Mouse (Mus musculus): Measurements from ENCODE around the gene Gm13083. TPM values are rescaled to one million over a fixed set of nuclear protein-coding genes. Genes with fewer than 3 reads are reported as not detected.
"Not testable (repeated sequence)": the region's sequence is repeated elsewhere in the genome, so short reads cannot be mapped to it uniquely, and the experiment has no call there.

The Gm13083 gene
- not detected in 2 replicates for polyA plus RNA-seq (2011; ENCODE audit: insufficient read depth, insufficient read length, low replicate concordance, missing spikeins)

- not testable (repeated sequence) for H3K27ac ChIP-seq (ENCODE audit: control insufficient read depth, insufficient read depth, low read depth, low read length, poor library complexity); H3K4me1 ChIP-seq (ENCODE audit: control insufficient read depth, insufficient read depth, low read length); H3K4me3 ChIP-seq (replicated peaks; ENCODE audit: control insufficient read depth, low read depth, low read length)
These were observed at the start of gene Gm13083 for GRCm38 (mm10) chr4:143614703-143615102. Gene Gm13083, plus strand, starts transcription at chr4:143615003.

- H3K4me3 ChIP-seq (replicated peaks; ENCODE audit: control insufficient read depth, low read depth, low read length); H3K4me1 ChIP-seq (ENCODE audit: control insufficient read depth, insufficient read depth, low read length): not testable (repeated sequence)
- 75% methylated on average over 9 of the region's 9 CpGs for WGBS
These were observed 2.9 kb upstream of the Gm13083 start for GRCm38 (mm10) chr4:143611927-143612326.

GRCm38 (mm10) chr4:143618101-143618500 lies 3.3 kb downstream of the Gm13083 start:
- not testable (repeated sequence) for H3K27ac ChIP-seq (ENCODE audit: control insufficient read depth, insufficient read depth, low read depth, low read length, poor library complexity); H3K4me3 ChIP-seq (replicated peaks; ENCODE audit: control insufficient read depth, low read depth, low read length); H3K4me1 ChIP-seq (ENCODE audit: control insufficient read depth, insufficient read depth, low read length)
- WGBS = 77% methylated on average over 4 of the region's 4 CpGs

More at GRCm38 (mm10) chr4:143611927-143612326, 2.9 kb upstream of the Gm13083 start:
- not testable (repeated sequence) for H3K27ac ChIP-seq (ENCODE audit: control insufficient read depth, insufficient read depth, low read depth, low read length, poor library complexity)

- not testable (repeated sequence) for H3K4me1 ChIP-seq (ENCODE audit: control insufficient read depth, insufficient read depth, low read length); H3K4me3 ChIP-seq (replicated peaks; ENCODE audit: control insufficient read depth, low read depth, low read length); H3K27ac ChIP-seq (ENCODE audit: control insufficient read depth, insufficient read depth, low read depth, low read length, poor library complexity)
These were observed 42.3 kb downstream of the Gm13083 start, which contains the start of gene Gm13088 for GRCm38 (mm10) chr4:143657146-143657545. Gene Gm13088, minus strand, starts transcription at chr4:143657246.

Other genes starting within 250 kb of the Gm13083 start
- not detected in 2 replicates for gene Pramel1, start 220.6 kb upstream of the Gm13083 start, polyA plus RNA-seq (2011; ENCODE audit: insufficient read depth, insufficient read length, low replicate concordance, missing spikeins)
- 3.4 and 4.3 TPM in 2 replicates for gene Pramef8, start 202.6 kb upstream of the Gm13083 start, polyA plus RNA-seq (2011; ENCODE audit: insufficient read depth, insufficient read length, low replicate concordance, missing spikeins)
- gene Oog4, start 164.7 kb upstream of the Gm13083 start, polyA plus RNA-seq (2011; ENCODE audit: insufficient read depth, insufficient read length, low replicate concordance, missing spikeins) = not detected in 2 replicates
- gene Gm13043, start 103.7 kb upstream of the Gm13083 start, polyA plus RNA-seq (2011; ENCODE audit: insufficient read depth, insufficient read length, low replicate concordance, missing spikeins) = not detected in 2 replicates
- not detected in 2 replicates for gene Gm13040, start 79.0 kb upstream of the Gm13083 start, polyA plus RNA-seq (2011; ENCODE audit: insufficient read depth, insufficient read length, low replicate concordance, missing spikeins)
- not detected in 2 replicates for gene BC080695, start 63.3 kb upstream of the Gm13083 start, polyA plus RNA-seq (2011; ENCODE audit: insufficient read depth, insufficient read length, low replicate concordance, missing spikeins)
- not detected in 2 replicates for gene Gm13057, start 63.3 kb upstream of the Gm13083 start, polyA plus RNA-seq (2011; ENCODE audit: insufficient read depth, insufficient read length, low replicate concordance, missing spikeins)
- gene Gm13088, start 42.2 kb downstream of the Gm13083 start, polyA plus RNA-seq (2011; ENCODE audit: insufficient read depth, insufficient read length, low replicate concordance, missing spikeins) = not detected in 2 replicates
- gene Gm13089, start 87.7 kb downstream of the Gm13083 start, polyA plus RNA-seq (2011; ENCODE audit: insufficient read depth, insufficient read length, low replicate concordance, missing spikeins) = not detected in 2 replicates
- gene Gm13078, start 104.5 kb downstream of the Gm13083 start, polyA plus RNA-seq (2011; ENCODE audit: insufficient read depth, insufficient read length, low replicate concordance, missing spikeins) = not detected in 2 replicates
- gene Gm13023, start 174.3 kb downstream of the Gm13083 start, polyA plus RNA-seq (2011; ENCODE audit: insufficient read depth, insufficient read length, low replicate concordance, missing spikeins) = not detected in 2 replicates
- gene Gm13084, start 201.1 kb downstream of the Gm13083 start, polyA plus RNA-seq (2011; ENCODE audit: insufficient read depth, insufficient read length, low replicate concordance, missing spikeins) = not detected in 2 replicates
- not detected in 2 replicates for gene Gm13103, start 231.5 kb downstream of the Gm13083 start, polyA plus RNA-seq (2011; ENCODE audit: insufficient read depth, insufficient read length, low replicate concordance, missing spikeins)